Mouse (Mus musculus): ENCODE data around the gene Sik2. TPM values are rescaled to one million over a fixed set of nuclear protein-coding genes. Genes with fewer than 3 reads are reported as not detected.

The Sik2 gene
- polyA plus RNA-seq, 1 experiment from 2014 or later: 16.1 TPM

DNA sequence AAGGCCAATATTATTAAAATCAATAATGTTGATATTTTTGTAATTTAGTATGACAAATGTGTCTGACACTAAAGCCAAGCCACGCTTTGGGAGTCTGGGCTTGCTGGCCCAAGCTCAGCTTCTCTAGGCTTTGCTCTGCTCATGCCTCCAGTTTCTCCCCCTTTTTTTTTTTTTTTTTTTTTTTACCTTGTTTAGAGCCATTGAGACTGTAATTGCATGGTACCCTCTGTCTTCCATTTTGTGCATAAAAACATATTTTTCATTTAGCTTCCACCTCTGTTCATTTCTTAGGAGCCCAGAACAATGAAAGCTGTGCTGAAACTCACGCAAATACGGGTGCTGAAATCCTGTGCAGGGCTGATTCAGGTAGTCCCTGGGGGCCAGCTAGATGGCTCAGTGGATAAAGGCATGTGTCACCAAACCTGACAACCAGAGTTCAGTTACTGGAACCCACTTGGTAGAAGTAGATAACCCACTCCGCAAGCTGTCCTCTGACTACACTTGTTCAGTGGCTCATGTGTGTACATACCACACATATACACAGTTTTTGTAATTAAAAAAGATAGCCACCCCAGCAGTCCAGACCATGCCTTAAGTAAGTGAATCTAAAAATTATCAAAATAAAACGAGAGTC, 153.6 kb downstream of the Sik2 start:
- DNase-seq (ENCODE audit: low spot score) (no peak), ATAC-seq (ENCODE audit: low FRiP score) (no peak)
- WGBS: 92% methylated on average over 5 of the region's 5 CpGs
- H3K4me3 ChIP-seq (replicated peaks; ENCODE audit: low read length): no peak overlapping the region
- H3K27ac ChIP-seq: no peak overlapping the region
- no peak overlapping the region for H3K9ac ChIP-seq
- H3K9me3 ChIP-seq (ENCODE audit: control insufficient read depth, low read length): no peaks in the 10 kb centered on the region
- H3K27me3 ChIP-seq (ENCODE audit: control insufficient read depth, insufficient read depth, low read length): no peaks in the 10 kb centered on the region
- H3K36me3 ChIP-seq (replicated peaks; ENCODE audit: control insufficient read depth, insufficient read depth): peaks cover 14% of the 10 kb centered on the region; the same call in 1 of the 2 replicates
- H3K4me1 ChIP-seq (replicated peaks; ENCODE audit: control insufficient read depth, insufficient read depth, low read length): peaks cover 4% of the 10 kb centered on the region
- H3K4me2 ChIP-seq (replicated peaks): no peak overlapping the region

DNA sequence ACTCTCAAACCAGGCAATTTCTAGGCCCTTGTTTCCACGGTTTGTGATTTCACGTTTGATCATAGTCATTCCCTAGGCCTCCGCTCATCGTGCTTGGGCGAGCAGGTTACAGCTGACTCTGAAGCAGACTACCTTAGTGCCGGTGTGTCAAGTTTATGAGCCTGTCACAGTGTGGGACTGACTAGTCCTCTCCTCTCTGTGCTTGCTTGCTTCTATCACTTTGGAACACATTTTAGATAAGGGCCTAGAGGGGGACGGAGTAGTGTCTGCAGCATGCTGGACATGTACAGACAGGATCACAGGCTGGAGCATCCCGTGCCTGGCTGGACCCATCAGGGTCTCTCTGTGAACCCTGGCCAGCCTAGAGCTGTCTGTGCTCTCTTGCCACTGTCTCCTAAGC, 154.5 kb downstream of the Sik2 start:
- 68% methylated on average over 8 of the region's 8 CpGs for WGBS

DNA sequence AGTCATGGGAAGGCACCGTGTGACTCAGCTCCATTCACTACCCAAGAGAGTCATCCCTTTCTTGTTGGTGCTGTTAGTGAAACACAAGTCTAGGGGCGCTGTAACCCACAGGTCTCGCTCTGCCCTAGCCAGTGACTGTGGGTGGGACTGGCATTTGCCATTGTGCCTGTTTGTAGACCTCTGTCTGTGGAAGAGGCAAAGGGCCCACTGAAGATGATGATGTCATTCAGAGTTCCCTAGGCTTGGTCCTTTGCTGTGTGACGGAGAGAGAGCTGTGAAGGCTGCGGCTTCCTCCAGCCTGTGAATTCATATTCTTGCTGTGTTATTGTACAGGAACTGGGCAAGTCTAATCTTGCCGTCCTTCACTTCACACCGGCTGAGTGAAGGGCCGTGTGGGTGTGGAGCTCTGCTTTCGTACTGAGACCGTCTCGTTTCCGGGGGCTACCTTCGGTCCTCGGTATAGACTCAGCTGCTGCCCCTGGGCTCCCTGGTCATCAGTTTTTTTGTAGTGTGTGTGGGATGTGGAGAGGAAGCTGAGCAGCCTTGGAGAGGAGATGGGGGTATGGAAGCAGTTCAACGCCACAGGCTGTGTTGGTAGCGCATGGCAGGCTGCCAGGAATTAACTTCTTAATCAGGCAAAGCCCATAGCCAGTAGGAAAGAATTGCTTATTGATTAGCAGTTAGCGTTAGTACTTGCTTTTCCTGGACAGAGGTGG, 156.1 kb downstream of the Sik2 start:
- 0 out of 2 replicates have a peak overlapping the region, but pooled peaks have one; percentile 7 for H3K4me2 ChIP-seq (replicated peaks)
- H3K27me3 ChIP-seq (ENCODE audit: control insufficient read depth, insufficient read depth, low read length): no peaks in the 10 kb centered on the region
- 69% methylated on average over 17 of the region's 17 CpGs for WGBS
- ATAC-seq (ENCODE audit: low FRiP score): no peak
- peaks cover 4% of the 10 kb centered on the region for H3K4me1 ChIP-seq (replicated peaks; ENCODE audit: control insufficient read depth, insufficient read depth, low read length)
- H3K4me3 ChIP-seq (replicated peaks; ENCODE audit: low read length): no peak overlapping the region
- H3K27ac ChIP-seq: no peak overlapping the region
- DNase-seq (ENCODE audit: low spot score): no peak
- H3K9me3 ChIP-seq (ENCODE audit: control insufficient read depth, low read length): no peaks in the 10 kb centered on the region
- no peak overlapping the region for H3K9ac ChIP-seq
- H3K36me3 ChIP-seq (replicated peaks; ENCODE audit: control insufficient read depth, insufficient read depth): no peaks in the 10 kb centered on the region

More for the DNA sequence above, 154.5 kb downstream of the Sik2 start:
- DNase-seq (ENCODE audit: low spot score) (no peak), ATAC-seq (ENCODE audit: low FRiP score) (no peak)
- H3K9ac ChIP-seq: no peak overlapping the region
- H3K27ac ChIP-seq: no peak overlapping the region
- H3K9me3 ChIP-seq (ENCODE audit: control insufficient read depth, low read length): no peaks in the 10 kb centered on the region
- peaks cover 5% of the 10 kb centered on the region; the same call in 1 of the 2 replicates for H3K36me3 ChIP-seq (replicated peaks; ENCODE audit: control insufficient read depth, insufficient read depth)
- H3K4me3 ChIP-seq (replicated peaks; ENCODE audit: low read length): no peak overlapping the region
- no peaks in the 10 kb centered on the region for H3K27me3 ChIP-seq (ENCODE audit: control insufficient read depth, insufficient read depth, low read length)
- H3K4me1 ChIP-seq (replicated peaks; ENCODE audit: control insufficient read depth, insufficient read depth, low read length): peaks cover 4% of the 10 kb centered on the region
- no peak overlapping the region for H3K4me2 ChIP-seq (replicated peaks)

DNA sequence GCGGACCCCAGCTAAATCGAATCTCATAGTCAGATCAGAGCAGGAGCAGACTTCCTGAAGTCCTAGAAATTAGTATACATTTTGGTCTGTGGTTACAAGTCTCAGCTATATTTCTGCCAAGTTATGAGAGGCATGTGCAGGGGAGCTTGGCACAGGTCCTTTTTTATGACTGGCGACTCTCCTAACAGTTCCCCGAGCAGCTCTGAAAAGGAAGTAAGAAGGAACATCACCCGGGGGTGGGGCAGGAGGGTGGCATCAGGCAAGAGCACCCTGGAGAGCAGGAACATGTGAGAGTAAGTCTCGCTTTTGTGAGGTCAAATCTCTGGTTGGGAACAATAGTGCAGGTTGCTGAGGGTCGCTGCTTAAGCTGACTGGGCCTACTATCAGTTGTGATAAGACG, 158.2 kb downstream of the Sik2 start:
- no peak overlapping the region for H3K4me3 ChIP-seq (replicated peaks; ENCODE audit: low read length)
- WGBS: 63% methylated on average over 8 of the region's 8 CpGs
- no peak overlapping the region for H3K27ac ChIP-seq
- no peak for DNase-seq (ENCODE audit: low spot score)
- H3K9ac ChIP-seq: no peak overlapping the region
- no peak overlapping the region for H3K4me2 ChIP-seq (replicated peaks)
- H3K9me3 ChIP-seq (ENCODE audit: control insufficient read depth, low read length): no peaks in the 10 kb centered on the region
- H3K27me3 ChIP-seq (ENCODE audit: control insufficient read depth, insufficient read depth, low read length): no peaks in the 10 kb centered on the region
- no peaks in the 10 kb centered on the region for H3K36me3 ChIP-seq (replicated peaks; ENCODE audit: control insufficient read depth, insufficient read depth)
- no peaks in the 10 kb centered on the region; the same call in 1 of the 2 replicates for H3K4me1 ChIP-seq (replicated peaks; ENCODE audit: control insufficient read depth, insufficient read depth, low read length)
- no peak for ATAC-seq (ENCODE audit: low FRiP score)

DNA sequence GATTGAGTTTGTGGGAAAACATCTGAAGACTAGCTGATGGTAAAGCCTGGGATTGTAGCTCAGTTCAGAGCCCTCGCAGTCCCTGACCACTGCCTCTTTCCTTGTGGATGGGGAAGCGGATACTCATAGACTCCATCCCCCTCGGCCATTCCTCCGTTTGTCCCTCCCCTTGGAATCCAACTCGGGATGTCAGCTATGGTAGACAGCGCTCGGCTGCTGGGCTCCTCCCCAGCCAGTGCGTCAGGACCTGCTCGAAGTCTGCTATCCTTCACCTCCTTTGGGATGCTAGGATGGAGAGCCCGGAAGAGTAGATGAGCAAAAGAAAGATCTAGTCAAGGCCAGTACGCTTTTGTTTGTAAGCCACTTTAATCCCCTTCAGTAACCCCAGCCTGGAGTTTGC, 158.6 kb downstream of the Sik2 start:
- H3K4me2 ChIP-seq (replicated peaks): no peak overlapping the region
- no peak overlapping the region for H3K4me3 ChIP-seq (replicated peaks; ENCODE audit: low read length)
- H3K27me3 ChIP-seq (ENCODE audit: control insufficient read depth, insufficient read depth, low read length): no peaks in the 10 kb centered on the region
- ATAC-seq (ENCODE audit: low FRiP score) (no peak), DNase-seq (ENCODE audit: low spot score) (no peak)
- H3K36me3 ChIP-seq (replicated peaks; ENCODE audit: control insufficient read depth, insufficient read depth): no peaks in the 10 kb centered on the region
- H3K9me3 ChIP-seq (ENCODE audit: control insufficient read depth, low read length): no peaks in the 10 kb centered on the region
- H3K9ac ChIP-seq: no peak overlapping the region
- no peak overlapping the region for H3K27ac ChIP-seq
- no peaks in the 10 kb centered on the region; the same call in 1 of the 2 replicates for H3K4me1 ChIP-seq (replicated peaks; ENCODE audit: control insufficient read depth, insufficient read depth, low read length)
- WGBS: 33% methylated on average over 11 of the region's 11 CpGs

DNA sequence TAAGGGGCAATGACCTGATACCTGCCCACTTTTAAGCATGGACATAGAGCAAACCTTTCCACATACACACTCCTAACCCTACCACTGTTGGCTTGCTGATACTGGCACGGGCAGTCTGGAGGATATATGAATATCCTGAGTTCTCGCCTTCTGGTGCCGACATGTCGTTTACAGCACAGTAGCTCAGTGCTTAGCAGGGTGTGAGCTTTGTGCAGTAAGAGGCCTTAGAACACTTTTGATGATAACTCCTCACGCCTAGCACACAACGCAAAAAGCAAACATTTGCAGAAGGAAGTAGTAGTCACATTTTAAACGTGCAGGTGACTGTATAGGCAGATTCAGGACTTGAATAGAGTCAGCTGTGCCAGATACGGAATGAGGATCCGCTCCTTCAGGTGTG, 159.1 kb downstream of the Sik2 start:
- Histone ChIP-seq H3K4me1 (replicated peaks; ENCODE audit: control insufficient read depth, insufficient read depth, low read length) (no peaks in the 10 kb centered on the region; the same call in 1 of the 2 replicates), H3K4me2 (replicated peaks) (no peak overlapping the region), H3K27ac (no peak overlapping the region), H3K4me3 (replicated peaks; ENCODE audit: low read length) (no peak overlapping the region), H3K36me3 (replicated peaks; ENCODE audit: control insufficient read depth, insufficient read depth) (peaks cover 4% of the 10 kb centered on the region; the same call in 1 of the 2 replicates), H3K9ac (no peak overlapping the region), H3K9me3 (ENCODE audit: control insufficient read depth, low read length) (no peaks in the 10 kb centered on the region), H3K27me3 (ENCODE audit: control insufficient read depth, insufficient read depth, low read length) (no peaks in the 10 kb centered on the region)
- no peak for ATAC-seq (ENCODE audit: low FRiP score)
- no peak for DNase-seq (ENCODE audit: low spot score)
- 84% methylated on average over 9 of the region's 9 CpGs for WGBS

DNA sequence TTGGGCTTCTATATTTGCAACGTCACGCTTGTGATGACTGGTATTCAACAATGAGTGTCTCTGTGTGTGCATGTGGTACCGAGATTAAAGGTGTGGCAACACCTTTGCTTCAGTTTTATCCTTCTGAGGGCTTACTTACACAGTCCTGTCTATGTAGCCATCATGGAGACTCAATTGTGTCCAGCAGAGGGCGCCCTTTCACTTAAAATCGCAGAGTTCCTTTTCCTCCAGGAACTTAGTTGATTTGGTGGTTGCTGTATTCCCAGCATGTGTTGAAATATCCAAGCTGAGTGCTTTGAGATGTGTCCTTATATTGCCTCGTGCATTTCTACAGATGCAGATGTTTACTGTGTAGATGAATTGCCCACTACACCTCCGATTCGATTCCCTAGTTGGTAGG, 159.6 kb downstream of the Sik2 start:
- H3K4me2 ChIP-seq (replicated peaks): no peak overlapping the region
- H3K36me3 ChIP-seq (replicated peaks; ENCODE audit: control insufficient read depth, insufficient read depth): peaks cover 9% of the 10 kb centered on the region

DNA sequence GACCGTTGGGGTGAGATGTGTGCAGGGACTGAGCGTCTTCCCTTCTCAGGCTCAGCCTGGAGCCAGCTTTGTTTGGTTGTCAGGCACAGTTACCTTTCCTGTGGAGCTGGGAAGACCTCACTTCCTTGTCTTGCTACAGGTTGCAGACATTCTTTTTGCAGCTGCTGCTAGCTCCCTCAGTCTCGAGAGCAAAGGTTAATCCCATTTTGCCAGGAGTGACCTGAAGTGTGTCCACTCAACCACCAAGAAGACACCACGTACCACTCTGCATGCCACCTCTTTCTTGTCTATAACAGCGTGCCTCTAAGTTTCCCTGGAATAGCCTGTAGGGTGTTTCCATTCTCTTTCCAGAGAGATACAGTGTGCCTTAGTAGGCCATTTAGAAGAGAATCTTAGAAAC, 160.1 kb downstream of the Sik2 start:
- ATAC-seq (ENCODE audit: low FRiP score): peak; percentile 15; the same call in 1 of the 2 replicates
- H3K36me3 ChIP-seq (replicated peaks; ENCODE audit: control insufficient read depth, insufficient read depth): peaks cover 13% of the 10 kb centered on the region
- no peaks in the 10 kb centered on the region for H3K9me3 ChIP-seq (ENCODE audit: control insufficient read depth, low read length)
- no peak overlapping the region for H3K4me3 ChIP-seq (replicated peaks; ENCODE audit: low read length)
- H3K4me2 ChIP-seq (replicated peaks): no peak overlapping the region
- no peak overlapping the region for H3K27ac ChIP-seq
- no peak for DNase-seq (ENCODE audit: low spot score)
- H3K4me1 ChIP-seq (replicated peaks; ENCODE audit: control insufficient read depth, insufficient read depth, low read length): no peaks in the 10 kb centered on the region; the same call in 1 of the 2 replicates
- H3K27me3 ChIP-seq (ENCODE audit: control insufficient read depth, insufficient read depth, low read length): no peaks in the 10 kb centered on the region
- H3K9ac ChIP-seq: no peak overlapping the region
- WGBS: 64% methylated on average over 5 of the region's 5 CpGs

More for the DNA sequence above, 159.6 kb downstream of the Sik2 start:
- Histone ChIP-seq H3K9ac (no peak overlapping the region), H3K4me1 (replicated peaks; ENCODE audit: control insufficient read depth, insufficient read depth, low read length) (no peaks in the 10 kb centered on the region; the same call in 1 of the 2 replicates), H3K27me3 (ENCODE audit: control insufficient read depth, insufficient read depth, low read length) (no peaks in the 10 kb centered on the region), H3K27ac (no peak overlapping the region), H3K9me3 (ENCODE audit: control insufficient read depth, low read length) (no peaks in the 10 kb centered on the region), H3K4me3 (replicated peaks; ENCODE audit: low read length) (no peak overlapping the region)
- ATAC-seq (ENCODE audit: low FRiP score) (peak; percentile 77), DNase-seq (ENCODE audit: low spot score) (peak; percentile 96)
- 25% methylated on average over 8 of the region's 8 CpGs for WGBS

DNA sequence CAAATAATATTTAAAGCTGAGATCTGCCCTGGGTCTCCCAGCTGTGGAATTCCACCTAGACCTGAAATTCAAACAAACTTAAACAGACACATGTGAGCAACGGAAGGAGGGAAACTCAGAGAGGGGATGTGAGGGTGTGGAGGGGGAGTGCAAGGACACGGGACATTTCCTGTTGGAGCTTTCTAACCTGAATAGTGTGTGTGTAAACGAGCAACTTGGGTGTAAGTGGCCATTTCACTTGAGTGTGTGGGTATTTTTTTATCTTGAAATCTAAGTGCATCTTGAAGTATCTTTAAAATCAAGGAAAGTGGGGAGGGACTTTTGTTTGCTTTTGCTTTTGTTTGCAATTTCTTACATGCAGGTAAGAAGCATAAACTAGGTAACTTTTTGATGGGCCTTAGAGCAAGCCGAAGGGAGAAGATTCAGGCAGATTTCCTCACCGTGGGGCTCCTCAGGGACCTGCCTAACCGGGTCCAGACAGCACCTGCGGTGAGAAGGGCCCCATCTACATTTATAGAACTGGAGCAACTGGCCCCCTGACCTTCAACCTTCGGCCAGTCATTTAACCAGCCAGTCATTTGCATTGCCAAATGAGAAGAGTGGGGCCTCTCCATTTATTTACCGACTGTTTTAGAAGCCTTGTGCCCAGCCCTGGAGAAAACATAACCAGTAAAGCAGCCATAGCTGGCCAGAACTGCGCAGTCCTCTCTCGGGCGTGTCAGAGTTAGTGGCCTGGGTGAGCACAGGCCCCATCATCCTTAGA, 161.1 kb downstream of the Sik2 start:
- H3K4me1 ChIP-seq (replicated peaks; ENCODE audit: control insufficient read depth, insufficient read depth, low read length): no peaks in the 10 kb centered on the region; the same call in 1 of the 2 replicates
- H3K9ac ChIP-seq: no peak overlapping the region
- no peak overlapping the region for H3K4me3 ChIP-seq (replicated peaks; ENCODE audit: low read length)
- H3K27me3 ChIP-seq (ENCODE audit: control insufficient read depth, insufficient read depth, low read length): no peaks in the 10 kb centered on the region
- peaks cover 21% of the 10 kb centered on the region for H3K36me3 ChIP-seq (replicated peaks; ENCODE audit: control insufficient read depth, insufficient read depth)
- H3K27ac ChIP-seq: no peak overlapping the region
- H3K4me2 ChIP-seq (replicated peaks): no peak overlapping the region
- no peaks in the 10 kb centered on the region for H3K9me3 ChIP-seq (ENCODE audit: control insufficient read depth, low read length)
- no peak for ATAC-seq (ENCODE audit: low FRiP score)
- 75% methylated on average over 12 of the region's 12 CpGs for WGBS
- DNase-seq (ENCODE audit: low spot score): no peak
